Mouse (Mus musculus) CD8-positive naive resting alpha-beta T cell, adult 2 months (primary cell): Measurements from ENCODE around the gene Kank1.

ENCODE experiments used
- DNase-seq, 2 experiments: peaks; one replicate each; pipeline ENCODE4 v3.0.0; 2022; ENCODE audit warnings: low read depth in 2 of 2, low spot score in 2 of 2

Kank1 gene

GRCm38 (mm10) chr19:25308763-25309162, 72.0 kb downstream of the Kank1 start:
- no peak for DNase-seq

GRCm38 (mm10) chr19:25310989-25311388, 74.2 kb downstream of the Kank1 start:
- DNase-seq, result no peak

- no peak for DNase-seq
Observed at GRCm38 (mm10) chr19:25311626-25312025, 74.9 kb downstream of the Kank1 start.

DNA sequence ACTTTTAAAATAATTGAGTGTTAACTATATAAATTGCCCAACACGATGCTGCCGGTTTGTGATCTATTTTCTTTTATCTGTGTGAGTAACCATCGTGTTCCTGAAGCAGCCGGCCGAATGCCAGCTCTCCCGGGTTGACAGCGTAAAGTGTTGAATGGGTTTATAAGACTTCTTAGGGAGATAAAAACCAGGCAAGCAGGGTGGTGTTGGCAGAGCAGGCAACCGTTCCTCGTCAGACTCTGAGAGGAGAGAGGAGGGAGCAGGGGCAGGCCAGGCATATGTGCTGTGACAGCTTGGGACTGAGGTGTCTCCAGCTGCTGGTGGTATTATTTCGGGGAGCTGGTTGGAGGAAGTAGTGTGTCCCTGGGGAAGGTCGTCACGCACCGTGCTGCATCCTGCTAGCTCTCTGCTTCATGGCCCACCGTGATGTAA, 78.7 kb downstream of the Kank1 start:
- DNase-seq, result no peak

DNA sequence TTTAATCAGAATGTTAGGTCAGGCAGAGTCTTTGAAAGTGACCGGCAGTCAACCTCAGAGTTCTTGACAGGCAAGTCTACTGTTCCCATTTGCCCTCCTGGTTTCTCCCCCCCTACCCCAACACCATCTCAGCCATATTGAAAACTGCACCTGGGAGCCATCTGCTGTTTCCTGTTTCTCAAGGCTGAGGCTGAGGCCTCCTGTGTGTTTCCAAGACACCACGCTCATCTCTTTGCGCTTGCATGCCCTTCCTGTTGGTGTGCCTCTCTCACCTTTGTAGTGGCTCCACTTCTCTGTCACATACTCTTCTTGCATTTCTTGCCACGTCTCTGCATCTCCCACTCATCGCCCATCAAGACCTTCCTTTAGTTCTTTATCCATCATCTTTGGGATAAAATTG, 79.2 kb downstream of the Kank1 start:
- no peak for DNase-seq

DNA sequence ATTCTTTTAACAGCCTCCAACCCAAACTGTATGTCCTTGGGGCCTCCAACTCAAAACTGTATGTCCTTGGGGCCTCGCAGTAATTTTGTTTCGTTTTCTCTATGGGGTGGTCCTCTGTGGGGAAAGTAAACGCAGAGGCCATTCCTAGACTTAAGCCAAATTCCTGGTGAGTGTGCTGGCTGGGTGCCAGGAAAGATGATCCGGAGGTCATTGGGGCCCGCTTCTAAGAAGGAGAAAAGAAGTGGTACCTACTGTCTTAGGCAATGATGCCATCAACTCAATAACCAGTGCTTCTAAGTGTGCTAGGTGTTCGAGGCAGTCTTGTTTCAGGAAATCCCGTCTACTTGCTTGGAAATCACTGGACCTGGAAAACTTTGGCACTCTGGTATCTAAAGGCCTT, 87.5 kb downstream of the Kank1 start:
- DNase-seq, result no peak

DNA sequence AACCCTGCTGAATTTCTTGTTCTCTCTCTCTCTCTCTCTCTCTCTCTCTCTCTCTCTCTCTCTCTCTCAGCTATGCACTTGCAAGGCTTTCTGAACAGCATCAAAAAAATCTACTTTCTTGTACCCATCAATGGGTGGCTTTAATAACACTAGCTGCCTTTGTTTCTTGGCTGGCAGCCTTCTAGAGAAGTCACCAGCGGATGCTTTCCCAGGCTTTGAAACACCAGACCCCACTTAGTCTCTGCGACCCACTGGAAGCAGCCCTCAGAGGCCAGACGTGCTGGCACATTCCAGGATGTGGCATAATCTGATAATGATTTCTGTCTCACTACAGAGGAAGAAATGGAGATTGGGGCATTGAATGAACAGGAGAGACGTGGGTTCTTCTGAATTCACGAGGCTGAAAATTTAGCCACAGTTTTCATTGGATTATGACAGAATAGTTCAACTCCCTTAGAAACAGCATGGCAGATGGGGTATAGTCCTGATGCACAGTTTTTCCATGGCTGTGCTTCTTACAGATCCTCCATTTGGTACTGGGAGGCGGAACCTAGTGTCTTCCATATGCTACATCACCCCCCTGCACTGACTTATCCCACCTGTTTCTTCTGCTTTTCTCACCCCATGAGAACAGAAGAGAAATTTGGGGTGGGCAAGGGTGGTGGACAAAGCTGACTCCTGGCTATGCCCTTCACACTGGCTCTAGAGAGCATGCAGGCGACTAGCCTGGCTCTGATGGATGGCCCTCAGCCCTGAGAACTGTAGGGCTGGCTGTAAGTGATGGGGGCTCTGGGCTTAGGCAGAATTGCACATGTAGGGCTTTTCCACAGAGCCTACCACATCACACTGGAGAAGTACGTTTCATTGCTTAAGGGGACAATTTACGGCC, 88.6 kb downstream of the Kank1 start:
- no peak for DNase-seq

- DNase-seq, result no peak
Observed at GRCm38 (mm10) chr19:25326002-25326300, 89.2 kb downstream of the Kank1 start.

DNA sequence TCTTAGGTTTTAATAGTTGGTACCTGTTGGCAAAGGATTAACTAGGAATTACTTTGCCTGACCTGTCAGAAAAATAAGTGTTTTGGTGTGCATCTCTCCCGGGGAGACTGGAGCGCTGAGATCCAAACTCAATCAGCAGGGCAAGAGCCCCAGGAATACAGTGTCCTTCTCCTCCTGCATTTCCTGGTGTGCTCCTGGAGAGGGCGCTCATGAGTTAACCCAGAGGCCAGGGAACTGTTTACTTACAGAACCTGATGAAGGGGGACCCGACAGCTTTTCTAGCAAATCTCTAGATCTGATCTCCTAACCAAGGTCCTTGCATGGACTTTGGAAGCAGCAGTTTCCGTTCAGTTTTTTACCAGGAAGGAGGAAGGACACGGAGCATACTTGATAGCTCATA, 90.9 kb downstream of the Kank1 start:
- DNase-seq, result no peak

GRCm38 (mm10) chr19:25334360-25334759, 97.6 kb downstream of the Kank1 start:
- DNase-seq, result peak; percentile 8 to 19

DNA sequence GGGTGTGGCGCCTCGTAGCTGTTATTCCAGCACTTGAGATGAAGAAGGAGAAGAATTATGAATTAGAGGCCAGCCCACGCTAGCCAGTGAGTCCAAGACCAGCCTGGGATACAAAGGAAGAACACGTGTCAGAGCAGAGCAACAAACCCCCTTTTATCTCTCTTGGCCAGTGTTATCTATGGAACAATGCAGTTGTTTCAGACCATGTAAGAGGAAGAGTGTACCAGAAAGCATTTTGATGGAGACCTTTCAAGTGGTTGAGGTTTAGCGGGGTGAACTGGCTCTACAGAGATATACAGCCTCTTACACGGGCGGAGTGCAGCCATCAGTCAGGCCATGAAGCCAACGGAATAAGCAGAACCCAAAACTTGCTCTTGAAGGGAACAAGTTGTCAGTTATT, 100.0 kb downstream of the Kank1 start:
- no peak for DNase-seq

DNA sequence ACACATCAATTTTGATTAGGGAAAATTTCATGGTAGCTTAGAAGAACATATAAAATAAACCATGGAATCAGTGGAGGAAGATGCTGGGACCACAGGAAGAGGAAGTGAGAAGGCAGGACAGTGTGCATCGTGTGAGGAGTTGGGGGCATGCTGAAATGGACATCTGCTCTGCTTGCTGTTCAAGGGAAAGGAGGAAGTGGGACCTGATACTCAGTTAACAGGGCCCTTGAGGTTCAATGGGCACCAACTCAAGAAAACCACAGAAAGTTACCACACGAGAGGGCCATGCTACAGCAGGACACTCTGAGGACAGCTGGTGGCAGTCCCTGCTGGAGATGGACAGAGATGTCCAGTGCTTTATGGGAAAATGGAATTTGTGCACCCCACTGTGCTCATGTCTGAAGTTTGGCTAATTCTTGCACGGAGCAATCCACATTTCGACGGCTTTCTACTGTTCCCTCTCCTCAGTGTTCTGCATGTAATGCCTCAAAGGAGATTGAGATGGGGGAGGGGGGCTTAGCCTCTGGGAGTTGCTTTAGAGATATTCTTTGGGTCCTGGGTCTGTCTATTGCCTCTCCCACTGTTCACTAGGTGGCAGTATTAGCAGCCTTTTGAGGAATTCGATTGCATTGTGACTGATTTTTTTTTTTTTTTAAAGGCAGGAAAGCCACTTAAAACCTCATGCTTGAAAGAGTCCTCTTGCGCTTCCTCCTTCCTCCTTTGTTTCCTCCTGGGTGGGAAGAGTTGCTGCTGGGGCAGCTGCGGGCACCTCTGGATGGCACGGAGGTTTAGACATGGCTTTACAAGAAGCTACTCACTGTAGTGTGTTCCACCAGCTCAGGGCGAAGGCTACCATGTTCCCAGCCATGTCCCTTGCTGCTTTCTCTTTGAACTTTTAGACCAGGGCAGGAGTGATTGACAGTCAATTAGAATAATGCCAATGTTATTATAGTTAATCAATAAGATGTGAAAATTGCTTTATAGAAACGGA, 104.2 kb downstream of the Kank1 start:
- DNase-seq, result no peak

- no peak for DNase-seq
Observed at GRCm38 (mm10) chr19:25342026-25342425, 105.3 kb downstream of the Kank1 start.

DNA sequence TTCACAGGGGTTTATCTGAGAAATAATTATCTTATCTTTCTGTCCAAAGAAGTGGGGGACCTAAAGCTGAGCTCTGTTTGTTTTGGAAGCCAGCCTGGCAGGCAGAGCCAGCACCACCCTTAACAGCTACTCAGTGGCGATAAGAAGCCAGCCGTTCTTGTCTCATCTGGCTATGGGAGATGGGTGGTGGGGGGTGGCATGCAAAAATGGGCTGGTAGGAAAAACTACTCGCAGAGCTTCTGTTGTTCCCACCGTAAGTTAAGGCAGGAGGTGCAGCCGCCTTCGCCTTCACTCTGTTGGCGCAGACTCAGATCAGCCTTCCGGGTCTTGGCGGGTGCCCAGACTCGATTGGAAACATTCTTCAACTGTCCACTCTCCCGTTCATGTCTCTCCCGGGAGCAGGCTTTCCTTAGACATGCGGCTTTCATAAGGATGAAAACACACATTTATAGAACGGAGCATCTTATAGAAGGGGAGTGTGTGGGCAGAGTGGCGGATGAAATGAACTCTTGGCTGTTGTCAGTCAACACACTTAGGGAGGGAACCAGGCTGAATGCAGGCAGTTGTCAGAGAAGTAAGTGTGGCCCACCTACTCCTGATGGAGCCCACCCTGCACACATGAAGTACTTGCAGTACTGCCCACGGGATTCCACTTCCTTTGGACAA, 107.0 kb downstream of the Kank1 start:
- DNase-seq, result no peak

DNA sequence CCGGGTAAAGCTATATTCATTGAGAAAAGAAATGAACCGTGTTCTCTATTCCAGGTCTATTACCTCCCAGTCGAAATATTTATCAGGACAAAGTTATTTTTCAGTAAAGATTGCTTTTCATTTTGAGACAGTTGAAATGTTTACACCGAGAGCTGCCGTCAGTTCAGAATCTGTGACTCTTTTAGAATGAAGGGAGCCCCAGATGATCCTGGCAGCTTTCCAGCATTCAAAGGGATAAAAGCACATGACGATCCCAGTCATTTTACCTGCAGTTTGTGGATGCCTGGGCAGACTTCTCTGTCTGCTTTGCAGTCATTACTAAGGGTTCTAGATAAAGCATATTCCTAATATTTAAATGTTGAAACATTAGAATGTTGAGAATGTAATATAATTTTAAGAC, 107.6 kb downstream of the Kank1 start:
- DNase-seq, result no peak

DNA sequence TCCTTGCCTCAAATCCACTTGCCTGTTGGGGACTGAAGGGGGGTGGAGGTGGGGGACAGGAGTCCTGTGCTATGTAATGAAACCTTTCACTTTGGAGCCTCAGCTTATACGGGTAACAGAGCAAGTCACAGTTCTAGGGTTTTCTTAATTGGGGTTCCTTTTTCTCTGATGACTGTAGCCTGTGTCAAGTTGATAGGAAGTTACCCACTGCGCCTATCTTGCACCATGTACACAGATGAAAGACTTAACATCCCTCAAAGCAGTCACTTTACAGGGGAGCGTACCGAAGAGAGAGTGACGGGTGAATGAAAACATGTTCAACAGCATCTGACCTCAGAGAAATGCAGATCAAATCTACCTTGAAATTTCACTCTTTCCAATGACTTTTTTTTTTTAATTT, 109.2 kb downstream of the Kank1 start:
- no peak for DNase-seq

- no peak for DNase-seq
Observed at GRCm38 (mm10) chr19:25347515-25347914, 110.7 kb downstream of the Kank1 start.

GRCm38 (mm10) chr19:25351257-25351955, 114.6 kb downstream of the Kank1 start:
- no peak for DNase-seq

DNA sequence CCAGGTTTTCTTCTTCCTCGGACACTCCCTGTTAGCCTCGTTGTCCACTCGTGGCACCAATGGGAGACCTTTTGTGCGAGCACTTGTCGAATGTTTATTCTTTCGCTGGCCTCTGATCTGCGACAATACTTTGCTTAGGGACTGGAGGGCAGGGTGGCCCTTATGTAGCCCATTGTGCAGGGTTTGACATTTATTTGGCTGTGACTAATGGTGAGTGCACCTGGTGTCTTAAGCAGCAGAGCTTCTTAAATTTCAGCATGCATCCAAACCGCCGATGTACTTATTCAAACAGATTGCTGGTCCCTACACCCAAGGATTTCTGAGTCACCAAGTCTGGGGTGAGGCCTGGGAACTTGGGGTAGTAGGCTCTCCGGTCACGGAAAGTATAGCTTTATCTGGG, 120.3 kb downstream of the Kank1 start:
- DNase-seq, result no peak

- no peak for DNase-seq
Observed at GRCm38 (mm10) chr19:25358486-25359120, 121.8 kb downstream of the Kank1 start.
